Mouse (Mus musculus) thymus, adult 2 months (tissue): ENCODE data around the gene BC049762.

Source experiments
- CTCF ChIP-seq: fragments of 200-500 bp; IDR thresholded peaks from 2 replicates; pipeline ENCODE4 v1.5.1; 2012; ENCODE audit warnings: mild to moderate bottlenecking, control low read depth, low read length, moderate library complexity, borderline replicate concordance; ENCODE audit not compliant: control insufficient read depth, poor library complexity, insufficient read depth; ENCODE audit errors: extremely low read depth
- POLR2A ChIP-seq: fragments of 200-500 bp; IDR thresholded peaks from 2 replicates; pipeline ENCODE4 v1.6.1; 2012; ENCODE audit warnings: mild to moderate bottlenecking, low read length, control low read depth, moderate library complexity; ENCODE audit not compliant: control insufficient read depth, poor library complexity, insufficient read depth; ENCODE audit errors: extremely low read depth

GRCm38 (mm10) chr11:51295742-51296141 lies 32.9 kb upstream of the BC049762 start:
- TF ChIP-seq CTCF (no peak), POLR2A (no peak)
